Mouse (Mus musculus): Measurements from ENCODE around the gene Stip1.

- no peak for TF ChIP-seq CTCF (IDR thresholded peaks at IDR 0.05; ENCODE audit: borderline replicate concordance, extremely low read depth, insufficient read depth, insufficient read length)
- no peak for TF ChIP-seq POLR2A (IDR thresholded peaks at IDR 0.05; ENCODE audit: borderline replicate concordance, extremely low read depth, insufficient read depth, insufficient read length, poor library complexity, severe bottlenecking)
These were observed 15.0 kb upstream of the Stip1 start for GRCm38 (mm10) chr19:7054772-7055171.
